Mouse (Mus musculus) embryonic facial prominence, embryonic 12.5 days (tissue): ENCODE results near the gene Slc19a1. TPM values are rescaled to one million over a fixed set of nuclear protein-coding genes. Genes with fewer than 3 reads are reported as not detected.

ENCODE experiments used
- ATAC-seq: fragments of 200-750 bp; cut with Nextera tagmentation; 2 replicates; pipeline ENCODE4 v1.8.0; 2017; ENCODE audit not compliant: insufficient number of reproducible peaks, insufficient read depth, low FRiP score, low TSS enrichment
- H3K27ac ChIP-seq: fragments of 300-500 bp; sonication (generic); 2 replicates; pipeline ENCODE4 v1.5.1; 2016; ENCODE audit warnings: mild to moderate bottlenecking
- H3K27me3 ChIP-seq: fragments of 300-500 bp; sonication (generic); 2 replicates; pipeline ENCODE4 v1.6.1; 2016; ENCODE audit warnings: mild to moderate bottlenecking, moderate library complexity
- H3K36me3 ChIP-seq: fragments of 300-500 bp; sonication (generic); 2 replicates; pipeline ENCODE4 v1.6.1; 2016; ENCODE audit warnings: mild to moderate bottlenecking
- H3K4me1 ChIP-seq: fragments of 300-500 bp; sonication (generic); 2 replicates; pipeline ENCODE4 v1.6.1; 2016
- H3K4me2 ChIP-seq: fragments of 300-500 bp; sonication (generic); replicated peaks from 2 replicates; pipeline ENCODE4 v1.6.1; 2016; ENCODE audit warnings: mild to moderate bottlenecking, moderate library complexity
- H3K4me3 ChIP-seq: fragments of 300-500 bp; sonication (generic); 2 replicates; pipeline ENCODE4 v1.5.1; 2016; ENCODE audit warnings: mild to moderate bottlenecking
- H3K9ac ChIP-seq: fragments of 300-500 bp; sonication (generic); 2 replicates; pipeline ENCODE4 v1.6.1; 2016; ENCODE audit warnings: mild to moderate bottlenecking, moderate library complexity
- H3K9me3 ChIP-seq: fragments of 300-500 bp; sonication (generic); 2 replicates; pipeline ENCODE4 v1.6.1; 2016; ENCODE audit warnings: mild to moderate bottlenecking, moderate library complexity
- WGBS: fragments of 180-500 bp; shearing (Covaris S2); methylation state at CpG from one replicate; pipeline ENCODE4 v1.1.7; 2016; 5-methylcytosine and 5-hydroxymethylcytosine counted together
- polyA plus RNA-seq: library from polyadenylated mRNA; unstranded; fragments of >200 nt; fragmentation: Nextera tagmentation; extraction: Ambion mirVana; gene quantifications from 2 replicates; pipeline ENCODE4 v1.2.1, GENCODE M21; 2016

Slc19a1 gene
- polyA plus RNA-seq: 27.5 and 35.2 TPM in 2 replicates

DNA sequence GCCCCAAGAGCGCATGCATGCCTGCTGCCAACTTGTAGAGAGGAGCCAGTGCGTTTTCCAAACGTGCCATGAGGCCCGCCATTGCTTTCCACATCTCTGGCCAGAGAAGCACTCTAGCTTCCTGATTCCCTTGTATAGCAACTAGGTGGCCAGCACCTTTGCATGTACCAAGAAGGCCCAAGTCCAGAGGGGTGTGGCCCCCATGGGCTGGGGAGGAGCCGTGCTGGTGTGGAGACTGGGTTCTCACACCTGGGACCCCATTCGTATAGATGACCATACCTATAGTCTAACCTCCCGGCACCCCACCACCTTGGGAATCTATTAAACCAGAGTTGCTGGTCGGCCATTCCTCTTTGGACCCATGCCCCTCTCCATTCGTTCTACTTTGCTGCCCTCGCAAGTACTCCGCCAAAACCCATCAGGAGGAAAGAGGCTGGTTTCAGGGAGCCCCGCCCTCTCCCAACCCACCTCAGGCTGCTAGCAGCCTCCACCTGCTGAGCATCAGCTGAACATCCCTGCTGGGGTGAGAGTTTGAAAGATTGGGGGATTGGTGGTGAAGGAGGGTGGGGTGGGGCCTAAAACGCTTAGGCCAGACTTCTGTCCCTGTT, at the start of gene Slc19a1:
Gene Slc19a1 (plus strand): TSS at position 474 of the 608 bp plus-strand sequence.
- peak within 1 kb of the TSS; percentile 59 for H3K4me3 ChIP-seq
- H3K4me1 ChIP-seq: peaks cover 18% of the 10 kb centered on the region
- peak within 1 kb of the TSS; percentile 91 for H3K4me2 ChIP-seq
- H3K9ac ChIP-seq: peak within 1 kb of the TSS; percentile 70
- H3K9me3 ChIP-seq: no peaks in the 10 kb centered on the region
- peak within 1 kb of the TSS; percentile 42; the same call in 1 of the 2 replicates for H3K27ac ChIP-seq
- peaks cover under 1% of the 10 kb centered on the region; the same call in 1 of the 2 replicates for H3K36me3 ChIP-seq
- WGBS: 36% methylated on average over 13 of the region's 13 CpGs
- ATAC-seq: no peak
- 0 out of 2 replicates have a peak, but pooled peaks cover 4% of the 10 kb centered on the region for H3K27me3 ChIP-seq

DNA sequence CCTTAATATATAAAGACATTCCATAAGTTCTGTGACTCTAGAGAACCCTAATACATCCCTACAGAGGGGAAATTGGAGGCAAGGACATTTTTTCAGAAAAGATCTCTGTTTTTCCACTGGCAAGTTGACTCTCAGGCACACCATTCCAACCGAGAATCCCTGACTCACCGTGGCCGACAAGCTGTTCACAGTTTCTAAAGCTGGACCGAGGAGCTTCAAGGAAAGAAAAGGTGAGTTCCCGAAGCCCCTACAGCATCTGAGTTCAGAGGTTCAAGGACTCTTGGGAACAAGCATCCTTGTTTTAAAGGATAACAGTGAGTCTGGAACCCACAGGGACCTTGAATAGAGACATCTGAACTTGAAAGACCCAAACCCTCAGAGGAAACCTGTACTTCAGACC, 43.5 kb upstream of the Slc19a1 start:
- no peak overlapping the region for H3K4me2 ChIP-seq
- H3K9ac ChIP-seq: no peak overlapping the region
- WGBS: 90% methylated on average over 5 of the region's 5 CpGs

DNA sequence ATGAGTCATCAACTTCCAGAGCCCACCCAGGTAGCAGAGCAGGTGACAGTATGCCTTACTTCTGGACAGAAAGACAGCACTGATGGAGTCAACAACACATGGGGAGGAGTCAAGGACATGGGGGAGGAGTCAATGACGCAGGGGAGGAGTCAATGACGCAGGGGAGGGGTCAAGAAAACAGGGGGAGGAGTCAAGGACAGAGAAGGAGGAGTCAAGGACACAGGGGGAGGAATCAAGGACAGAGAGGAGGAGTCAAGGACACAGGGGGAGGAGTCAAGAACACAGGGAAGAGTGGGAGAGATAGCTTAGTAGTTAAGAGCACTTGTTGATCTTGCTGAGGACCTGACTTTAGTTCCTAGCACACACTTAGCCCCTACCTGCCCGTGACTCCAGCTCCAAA, 39.6 kb upstream of the Slc19a1 start:
- peaks cover 7% of the 10 kb centered on the region for H3K4me1 ChIP-seq
- WGBS: 64% methylated on average over 3 of the region's 3 CpGs
- no peak for ATAC-seq
- H3K27ac ChIP-seq: no peak overlapping the region
- no peak overlapping the region for H3K4me3 ChIP-seq
- no peaks in the 10 kb centered on the region for H3K9me3 ChIP-seq
- H3K4me2 ChIP-seq: no peak overlapping the region
- no peak overlapping the region for H3K9ac ChIP-seq
- no peaks in the 10 kb centered on the region for H3K36me3 ChIP-seq
- H3K27me3 ChIP-seq: no peaks in the 10 kb centered on the region

More for the DNA sequence above, 43.5 kb upstream of the Slc19a1 start:
- Histone ChIP-seq H3K36me3 (no peaks in the 10 kb centered on the region), H3K4me3 (no peak overlapping the region), H3K27me3 (no peaks in the 10 kb centered on the region), H3K27ac (no peak overlapping the region), H3K9me3 (no peaks in the 10 kb centered on the region), H3K4me1 (peaks cover 7% of the 10 kb centered on the region)
- ATAC-seq: no peak

DNA sequence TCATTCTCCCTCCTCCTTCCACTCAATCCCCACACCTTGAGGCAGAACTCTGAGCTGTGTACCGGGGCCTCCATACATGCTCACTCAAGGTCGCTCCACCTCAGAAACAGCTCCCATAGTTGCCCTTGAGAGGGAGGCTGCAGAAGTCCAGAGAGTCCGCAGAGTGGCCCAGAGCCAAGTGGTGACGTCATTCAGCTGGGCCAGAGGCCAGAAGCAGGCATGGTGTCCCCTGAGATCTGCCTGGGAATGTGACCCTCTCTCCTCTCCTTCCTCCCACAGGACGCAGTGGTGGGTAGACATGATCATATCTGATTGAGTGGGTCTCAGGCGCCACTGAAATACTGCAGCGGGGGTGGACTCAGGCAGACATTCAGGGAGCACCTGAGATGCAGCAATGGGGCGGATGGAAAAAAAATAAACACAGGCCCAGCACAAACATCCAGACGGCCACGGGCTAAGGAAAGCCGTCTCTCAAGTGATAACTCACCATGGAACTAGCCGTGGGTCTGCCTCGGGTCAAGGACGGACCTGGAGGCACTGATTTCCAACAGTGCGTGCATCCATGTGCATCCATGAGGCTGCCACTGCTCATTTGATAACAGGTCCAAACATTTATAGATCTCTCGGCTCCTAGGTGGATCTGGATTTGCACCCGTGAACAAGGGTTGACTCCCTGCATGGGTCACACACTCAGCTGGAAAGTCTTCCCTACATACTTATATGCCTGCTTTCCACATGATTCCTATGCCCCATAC, 34.1 kb upstream of the Slc19a1 start:
- H3K36me3 ChIP-seq: no peaks in the 10 kb centered on the region
- no peak overlapping the region for H3K27ac ChIP-seq
- H3K27me3 ChIP-seq: no peaks in the 10 kb centered on the region
- no peak overlapping the region for H3K4me3 ChIP-seq
- 64% methylated on average over 17 of the region's 17 CpGs for WGBS
- ATAC-seq: no peak
- H3K4me2 ChIP-seq: no peak overlapping the region
- H3K9ac ChIP-seq: no peak overlapping the region
- no peaks in the 10 kb centered on the region for H3K9me3 ChIP-seq
- peaks cover 5% of the 10 kb centered on the region; the same call in 1 of the 2 replicates for H3K4me1 ChIP-seq

DNA sequence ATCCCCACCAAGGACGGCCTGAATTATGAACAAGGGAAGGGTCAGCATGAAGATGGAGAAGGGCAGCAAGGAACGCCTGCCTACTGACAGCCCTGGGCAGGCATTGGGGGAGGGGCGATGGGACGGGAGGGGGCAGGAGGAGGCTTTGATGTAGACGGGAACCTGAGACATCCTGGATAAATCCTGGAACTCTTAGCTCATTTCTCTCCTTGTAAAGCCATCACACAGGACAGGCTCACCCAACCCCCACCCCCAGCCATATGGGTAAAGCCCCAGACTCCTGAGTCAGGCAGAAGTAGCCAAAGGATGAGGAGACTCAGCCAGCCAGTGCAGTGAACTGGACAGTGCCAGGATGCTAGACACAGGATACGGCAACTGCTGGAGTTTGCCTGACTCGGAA, 27.1 kb upstream of the Slc19a1 start:
- Histone ChIP-seq H3K27ac (peak overlapping the region; percentile 46; the same call in 1 of the 2 replicates), H3K4me3 (no peak overlapping the region), H3K4me1 (peaks cover 19% of the 10 kb centered on the region), H3K27me3 (no peaks in the 10 kb centered on the region), H3K9ac (no peak overlapping the region), H3K9me3 (no peaks in the 10 kb centered on the region), H3K4me2 (no peak overlapping the region), H3K36me3 (no peaks in the 10 kb centered on the region)
- no peak for ATAC-seq
- WGBS: 20% methylated on average over 7 of the region's 7 CpGs

DNA sequence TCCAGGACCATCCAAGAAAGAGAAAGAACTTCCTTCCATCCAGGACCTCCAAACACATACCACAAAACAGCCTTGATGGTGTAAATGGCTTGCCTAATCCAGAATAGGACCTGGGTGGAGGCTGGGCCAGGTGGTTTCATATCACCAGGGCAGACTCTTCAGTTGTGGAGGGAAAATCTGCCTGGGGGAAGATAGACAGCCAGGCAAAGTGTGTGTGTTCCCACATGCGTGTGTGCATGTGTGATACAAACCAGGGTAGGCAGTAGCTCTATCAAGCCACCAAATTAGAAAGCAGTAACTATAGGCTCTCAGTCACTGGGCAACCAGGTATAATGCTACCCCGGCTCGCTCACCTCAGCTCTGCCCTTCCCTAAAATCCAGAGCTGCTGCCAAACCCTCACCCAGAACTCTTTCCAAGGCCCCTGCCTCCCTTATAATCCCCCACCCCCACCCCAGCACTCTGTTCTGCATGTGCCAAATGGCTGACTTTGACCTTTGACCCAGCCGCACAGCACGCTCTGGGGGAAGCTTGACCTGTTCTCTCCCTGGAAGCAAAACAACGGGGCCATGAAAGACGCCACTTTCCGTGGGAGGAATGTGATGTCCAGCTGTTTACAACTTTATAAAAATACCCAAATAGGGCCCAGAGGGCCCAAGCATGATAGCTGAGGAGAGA, 24.5 kb upstream of the Slc19a1 start:
- Histone ChIP-seq H3K4me3 (no peak overlapping the region), H3K36me3 (no peaks in the 10 kb centered on the region), H3K4me2 (no peak overlapping the region), H3K9me3 (no peaks in the 10 kb centered on the region), H3K4me1 (peaks cover 19% of the 10 kb centered on the region), H3K27me3 (no peaks in the 10 kb centered on the region), H3K27ac (peak overlapping the region; percentile 46; the same call in 1 of the 2 replicates), H3K9ac (no peak overlapping the region)
- no peak for ATAC-seq
- WGBS: 32% methylated on average over 8 of the region's 8 CpGs

DNA sequence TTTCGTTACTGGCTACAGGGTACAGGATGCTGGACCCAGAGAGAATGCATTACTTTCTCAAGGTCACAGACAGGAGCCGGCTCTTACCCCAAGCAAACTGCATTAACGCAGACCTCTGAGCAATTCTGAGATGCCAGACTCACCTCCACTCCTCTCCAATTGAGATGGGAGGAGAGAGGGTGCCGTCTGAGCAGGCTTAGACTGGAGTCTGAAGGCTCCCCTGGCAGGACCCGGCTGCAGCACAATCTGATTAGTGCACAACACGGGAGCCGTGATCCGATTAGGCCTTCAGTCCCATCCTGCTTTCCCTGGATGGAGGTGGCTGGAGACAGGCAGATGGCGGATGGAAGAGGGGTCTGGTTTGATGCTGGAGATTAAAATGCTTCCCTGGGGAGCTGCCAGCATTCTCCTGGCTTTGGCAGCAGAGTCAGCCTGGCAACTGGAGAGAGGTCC, 23.9 kb upstream of the Slc19a1 start:
- Histone ChIP-seq H3K9me3 (no peaks in the 10 kb centered on the region), H3K4me3 (no peak overlapping the region), H3K4me1 (peaks cover 19% of the 10 kb centered on the region), H3K36me3 (no peaks in the 10 kb centered on the region), H3K4me2 (no peak overlapping the region), H3K9ac (no peak overlapping the region), H3K27ac (peak overlapping the region; percentile 46; the same call in 1 of the 2 replicates), H3K27me3 (no peaks in the 10 kb centered on the region)
- ATAC-seq: no peak
- WGBS: 18% methylated on average over 9 of the region's 9 CpGs

DNA sequence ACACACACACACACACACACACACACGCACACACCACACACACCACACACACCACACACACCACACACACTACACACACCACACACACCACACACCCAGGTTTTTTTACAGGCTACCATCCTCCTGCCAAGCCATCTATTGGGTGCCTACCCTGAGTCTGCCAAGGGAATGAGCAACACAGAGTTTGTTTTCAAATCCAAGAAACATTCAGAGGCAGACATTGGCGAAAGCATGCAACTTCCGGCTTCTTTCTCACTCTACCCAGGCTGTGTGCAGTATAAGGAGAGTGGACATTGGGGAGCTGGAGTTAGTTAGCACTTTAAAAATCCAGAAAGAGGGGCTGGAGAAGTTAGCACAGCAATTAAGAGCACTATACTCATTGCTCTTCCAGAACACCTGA, 23.3 kb upstream of the Slc19a1 start:
- 76% methylated on average over 2 of the region's 3 CpGs for WGBS
- no peaks in the 10 kb centered on the region for H3K27me3 ChIP-seq
- 0 out of 2 replicates have a peak overlapping the region, but pooled peaks have one; percentile 46 for H3K27ac ChIP-seq

DNA sequence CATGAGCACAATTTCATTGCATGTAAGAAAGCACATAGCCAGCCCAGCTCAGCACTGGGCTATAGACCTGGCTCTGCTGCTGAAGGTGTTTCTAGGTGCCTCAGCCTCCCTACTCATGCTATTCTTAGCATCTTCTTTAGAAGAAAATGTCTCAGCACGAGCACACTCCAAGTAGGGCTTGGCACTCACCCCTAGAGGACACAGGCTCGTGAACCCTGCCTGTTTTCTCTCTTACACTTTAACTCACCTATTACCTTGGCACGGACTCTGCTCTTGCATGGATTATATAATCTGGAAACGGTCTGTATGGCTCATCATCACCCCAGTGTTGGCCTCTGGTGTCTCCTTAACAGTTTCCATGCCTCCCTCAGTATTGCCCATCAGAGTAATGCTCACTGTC, 20.4 kb upstream of the Slc19a1 start:
- no peaks in the 10 kb centered on the region for H3K36me3 ChIP-seq
- no peak overlapping the region for H3K9ac ChIP-seq
- no peak overlapping the region for H3K27ac ChIP-seq
- H3K27me3 ChIP-seq: no peaks in the 10 kb centered on the region
- no peaks in the 10 kb centered on the region for H3K9me3 ChIP-seq
- H3K4me2 ChIP-seq: no peak overlapping the region
- peaks cover 11% of the 10 kb centered on the region for H3K4me1 ChIP-seq
- 79% methylated on average over 4 of the region's 4 CpGs for WGBS
- H3K4me3 ChIP-seq: no peak overlapping the region
- no peak for ATAC-seq

More for the DNA sequence above, 23.3 kb upstream of the Slc19a1 start:
- Histone ChIP-seq H3K36me3 (no peaks in the 10 kb centered on the region), H3K9me3 (no peaks in the 10 kb centered on the region), H3K4me2 (no peak overlapping the region), H3K4me3 (no peak overlapping the region), H3K9ac (no peak overlapping the region), H3K4me1 (peaks cover 19% of the 10 kb centered on the region)
- ATAC-seq: no peak

DNA sequence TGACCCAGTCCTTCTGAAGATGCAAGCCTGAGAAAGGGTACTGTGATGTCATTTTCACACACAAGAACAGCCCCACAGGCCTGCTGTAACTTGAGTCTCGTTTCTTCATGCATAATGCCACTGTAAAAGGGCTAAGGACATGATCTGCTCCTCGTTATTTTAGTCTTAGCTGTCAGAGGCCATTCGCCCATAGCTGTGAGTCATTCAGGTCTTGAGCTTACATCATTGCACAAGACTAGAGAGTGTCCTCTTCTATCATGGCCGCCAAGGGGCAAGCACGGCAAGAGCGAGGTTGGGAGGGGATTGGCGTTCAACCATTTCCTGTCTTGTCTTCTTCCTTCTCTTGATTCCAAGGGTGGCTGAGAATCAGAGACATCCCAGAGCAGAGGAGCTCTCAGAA, 16.0 kb upstream of the Slc19a1 start:
- WGBS: 79% methylated on average over 7 of the region's 7 CpGs
- Histone ChIP-seq H3K9me3 (no peaks in the 10 kb centered on the region), H3K4me3 (no peak overlapping the region), H3K9ac (no peak overlapping the region), H3K36me3 (no peaks in the 10 kb centered on the region), H3K4me2 (no peak overlapping the region), H3K27me3 (no peaks in the 10 kb centered on the region), H3K27ac (no peak overlapping the region), H3K4me1 (no peaks in the 10 kb centered on the region)
- ATAC-seq: no peak

DNA sequence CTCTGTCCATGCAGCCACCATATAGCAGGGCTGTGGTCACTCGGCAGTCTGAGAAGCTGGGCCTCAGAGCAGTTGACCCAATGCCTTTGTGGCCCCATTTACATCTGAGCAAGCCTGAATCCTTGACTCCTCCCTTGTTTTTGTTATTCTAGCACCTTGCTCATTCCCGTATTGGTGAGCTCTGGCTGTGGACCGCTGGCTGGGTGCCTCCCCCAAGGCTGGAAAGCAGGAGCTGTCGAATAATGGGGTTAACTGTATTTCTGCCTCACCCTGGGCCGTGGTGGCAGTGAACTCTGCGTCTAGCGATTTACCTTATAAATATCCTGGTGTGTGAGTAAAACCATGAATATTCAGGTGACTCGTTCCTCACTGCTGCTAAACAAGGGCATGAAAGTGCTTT, 15.5 kb upstream of the Slc19a1 start:
- no peaks in the 10 kb centered on the region for H3K9me3 ChIP-seq
- ATAC-seq: no peak
- WGBS: 46% methylated on average over 8 of the region's 8 CpGs
- H3K36me3 ChIP-seq: no peaks in the 10 kb centered on the region
- no peak overlapping the region for H3K4me3 ChIP-seq
- H3K27ac ChIP-seq: no peak overlapping the region
- H3K27me3 ChIP-seq: no peaks in the 10 kb centered on the region
- H3K4me1 ChIP-seq: no peaks in the 10 kb centered on the region
- no peak overlapping the region for H3K9ac ChIP-seq
- no peak overlapping the region for H3K4me2 ChIP-seq
